Mouse (Mus musculus) lung, postnatal 14 days (tissue): ENCODE results near the gene Hsd17b1.

Source experiments
- DNase-seq: peaks from one replicate; pipeline ENCODE4 v3.0.0; 2021

Gene Hsd17b1

DNA sequence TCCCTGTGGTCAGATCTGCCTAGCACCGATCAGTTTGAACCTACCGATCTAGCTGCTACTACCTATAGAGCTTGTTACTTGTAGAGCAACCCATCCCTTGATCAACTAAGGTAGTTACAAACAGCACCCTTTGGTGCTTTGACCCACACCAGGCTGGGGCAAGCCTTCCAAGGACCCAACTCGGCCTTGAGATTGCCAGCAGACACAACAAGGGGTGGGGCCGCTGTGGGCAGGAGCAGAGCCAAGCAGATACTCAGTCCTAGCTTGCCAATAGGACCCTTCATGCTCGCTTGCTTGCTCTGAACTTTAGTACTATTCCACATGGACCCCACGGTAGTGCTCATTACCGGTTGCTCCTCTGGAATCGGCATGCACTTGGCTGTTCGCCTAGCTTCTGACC is at the start of gene Hsd17b1:
Gene Hsd17b1 (plus strand): TSS at position 291 of the 400 bp plus-strand sequence.
- no peak for DNase-seq

DNA sequence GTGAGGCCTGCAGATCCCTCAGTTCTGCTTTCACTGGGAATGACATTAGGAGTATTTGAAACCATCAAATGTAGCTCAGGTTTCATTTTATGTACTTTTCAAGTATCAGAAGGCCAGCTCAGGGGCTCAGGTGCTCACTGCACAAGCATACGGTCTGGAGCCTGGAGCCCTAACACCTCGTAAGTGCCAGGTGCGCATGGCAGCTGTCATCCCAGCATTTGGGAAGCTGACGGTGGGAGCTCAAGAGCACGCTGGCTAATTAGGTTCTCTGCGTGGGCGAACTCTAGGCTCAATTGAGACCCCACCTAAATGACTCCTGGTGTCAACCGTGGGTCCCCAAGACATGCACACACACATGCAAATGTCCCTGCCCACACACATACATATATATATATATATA is 48.9 kb upstream of the Hsd17b1 start:
- DNase-seq: no peak

DNA sequence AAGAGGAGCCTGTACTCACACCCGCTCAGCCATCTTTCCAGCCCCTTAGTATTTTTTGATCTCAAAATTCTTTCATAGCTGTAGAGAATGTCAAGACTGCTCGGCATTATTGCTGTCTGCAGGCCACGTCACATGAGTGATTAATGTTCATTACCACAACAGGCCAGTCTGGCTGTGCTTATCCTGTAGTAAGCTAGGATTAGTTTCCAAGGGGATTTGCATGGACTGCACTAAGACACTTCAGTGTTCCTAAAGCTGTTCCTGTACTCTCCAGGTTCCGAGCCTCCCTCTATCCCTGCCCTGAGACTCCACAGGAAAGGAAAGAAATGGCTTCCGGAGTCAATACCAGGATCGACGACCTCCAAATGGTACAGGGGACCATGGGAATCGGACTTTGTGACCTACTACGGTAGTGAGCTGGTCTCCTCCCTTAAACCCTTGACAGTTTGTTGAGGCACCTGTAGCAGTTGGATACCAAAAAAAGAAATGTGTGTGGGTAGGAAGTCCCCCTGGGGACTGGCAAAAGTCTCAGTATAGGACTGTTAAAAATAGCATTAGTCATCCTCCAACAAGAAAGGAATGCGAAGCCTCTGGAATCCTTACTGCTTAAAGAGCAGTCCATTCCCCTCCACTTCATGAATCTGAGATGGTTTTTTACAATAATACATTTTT is 47.9 kb upstream of the Hsd17b1 start:
- no peak for DNase-seq

DNA sequence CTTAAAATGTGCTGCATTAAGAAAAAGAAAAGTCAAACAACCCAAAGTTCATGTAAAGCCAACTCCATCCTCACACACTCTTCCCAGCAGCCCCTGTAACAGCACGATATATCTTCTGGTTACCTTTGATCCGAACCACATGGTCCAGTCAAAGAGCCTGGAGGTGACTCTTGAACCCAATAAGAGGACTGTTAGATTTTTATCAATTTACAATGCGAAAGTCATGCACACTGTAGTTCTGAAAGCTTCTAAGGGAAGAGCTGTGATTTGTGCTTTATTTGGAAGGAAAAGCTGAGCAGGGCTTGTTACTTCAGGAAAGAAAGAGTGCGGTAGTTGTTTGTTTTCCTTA is 47.4 kb upstream of the Hsd17b1 start:
- DNase-seq: no peak

DNA sequence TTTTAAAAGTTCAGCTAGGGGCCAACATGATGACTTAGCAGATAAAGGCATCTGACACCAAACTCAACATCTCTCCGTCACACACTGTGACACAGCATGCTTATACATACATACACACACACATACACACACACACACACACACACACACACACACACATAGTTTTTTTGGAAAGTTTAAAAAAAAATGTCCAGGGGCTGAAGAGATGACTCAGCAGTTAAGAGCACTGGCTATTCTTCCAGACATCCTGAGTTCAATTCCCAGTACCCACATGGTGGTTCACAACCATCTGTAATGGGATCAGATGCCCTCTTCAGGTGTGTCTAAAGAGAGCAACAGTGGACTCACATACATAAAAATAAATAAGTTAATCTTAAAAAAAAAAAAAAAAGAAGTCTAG is 46.7 kb upstream of the Hsd17b1 start:
- DNase-seq: no peak

DNA sequence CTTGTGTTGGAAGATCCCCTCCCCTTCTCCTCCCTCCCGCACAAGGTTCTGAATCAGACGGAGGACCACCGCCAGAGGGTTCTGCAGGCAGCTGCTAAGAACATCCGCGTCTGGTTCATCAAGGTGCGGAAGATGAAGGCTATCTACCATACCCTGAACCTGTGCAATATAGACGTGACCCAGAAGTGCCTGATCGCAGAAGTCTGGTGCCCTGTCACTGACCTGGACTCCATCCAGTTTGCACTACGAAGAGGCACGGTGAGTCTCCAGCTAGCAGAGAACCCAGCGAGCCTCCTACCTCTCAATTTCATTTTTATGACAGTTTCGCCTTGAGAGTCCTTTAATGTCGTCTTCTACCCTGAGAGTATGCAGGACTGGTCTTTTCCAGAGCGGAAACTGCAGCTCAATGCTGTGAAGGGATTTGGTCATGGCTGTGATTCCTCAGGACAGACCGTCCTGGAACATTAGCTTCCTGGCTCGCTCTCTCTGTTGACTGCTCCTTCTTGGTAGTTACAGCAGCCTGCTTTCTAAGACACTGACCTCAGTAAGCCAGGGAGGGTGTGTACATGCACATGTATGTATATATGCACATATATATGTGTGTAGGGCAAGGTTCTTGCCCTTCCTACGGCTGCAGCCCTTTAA is 44.2 kb upstream of the Hsd17b1 start:
- no peak for DNase-seq

DNA sequence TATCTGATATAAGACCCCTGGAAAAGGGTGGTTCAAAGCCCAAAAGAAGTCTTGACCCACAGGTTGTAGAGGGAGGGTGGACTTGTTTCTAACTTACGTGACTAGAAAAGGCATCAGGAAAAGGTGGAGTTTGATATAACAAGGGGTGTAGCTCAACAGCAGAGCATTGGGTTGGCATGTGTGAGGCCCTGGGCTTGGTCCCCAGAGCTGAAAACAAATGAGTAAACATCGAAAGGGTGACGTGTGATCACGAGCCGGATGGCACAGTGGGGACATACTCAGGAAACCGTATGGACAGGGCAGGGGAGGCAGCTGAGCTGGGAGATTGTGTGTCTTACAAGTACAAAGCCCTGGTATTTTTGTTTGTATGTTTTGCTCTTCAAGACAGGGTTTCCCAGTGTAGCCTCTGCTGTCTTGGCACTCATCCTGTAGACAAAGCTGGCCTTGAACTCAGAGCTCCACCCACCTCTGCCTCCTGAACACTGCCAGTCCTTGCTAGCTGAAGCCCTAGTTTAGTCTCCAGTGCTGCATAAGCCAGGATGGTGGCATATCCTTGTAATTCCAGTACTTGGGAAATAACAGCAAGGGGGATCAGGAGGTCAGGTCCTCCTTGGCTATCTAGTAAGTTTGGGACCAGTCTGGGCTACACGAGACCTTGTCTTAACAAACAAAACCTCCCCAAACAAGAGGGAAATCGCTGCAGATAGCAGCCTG is 43.4 kb upstream of the Hsd17b1 start:
- no peak for DNase-seq

DNA sequence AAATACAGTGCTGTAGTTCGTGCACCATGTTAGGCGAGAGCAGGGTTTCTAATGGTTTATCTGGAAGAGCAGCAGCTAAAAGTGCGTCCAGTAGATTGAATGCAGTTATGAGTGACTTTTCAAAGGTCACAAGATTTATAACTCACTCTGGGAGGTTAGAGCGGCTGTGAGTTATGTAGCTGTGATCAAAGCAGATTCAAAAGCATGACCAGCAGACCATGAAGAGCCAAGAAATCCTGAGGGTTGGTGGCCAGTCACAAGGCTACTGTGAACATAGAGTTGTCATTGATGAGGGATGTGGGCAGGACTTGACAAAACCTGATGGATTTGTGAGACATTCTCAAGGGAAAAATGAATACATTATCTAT is 42.9 kb upstream of the Hsd17b1 start:
- no peak for DNase-seq

DNA sequence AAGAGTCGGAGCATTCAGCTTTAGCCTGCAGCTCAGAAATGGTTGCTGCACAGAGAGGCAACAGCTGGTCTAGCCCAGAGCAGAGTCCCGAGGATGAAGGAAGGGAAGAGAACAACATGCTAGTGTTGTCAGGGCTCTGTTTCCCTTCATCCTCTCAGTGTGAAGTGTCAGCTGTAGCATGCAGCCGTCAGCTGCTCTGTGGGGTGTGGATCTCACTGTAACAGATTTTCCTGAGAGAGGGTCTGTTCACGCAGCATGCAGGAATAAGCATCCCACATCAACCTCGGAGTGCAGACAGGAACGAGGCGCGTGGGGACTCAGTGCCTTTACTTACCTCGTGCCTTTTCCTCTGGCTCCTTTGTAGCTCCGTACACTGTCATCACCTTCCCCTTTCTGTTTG is 40.4 kb upstream of the Hsd17b1 start:
- DNase-seq: no peak

DNA sequence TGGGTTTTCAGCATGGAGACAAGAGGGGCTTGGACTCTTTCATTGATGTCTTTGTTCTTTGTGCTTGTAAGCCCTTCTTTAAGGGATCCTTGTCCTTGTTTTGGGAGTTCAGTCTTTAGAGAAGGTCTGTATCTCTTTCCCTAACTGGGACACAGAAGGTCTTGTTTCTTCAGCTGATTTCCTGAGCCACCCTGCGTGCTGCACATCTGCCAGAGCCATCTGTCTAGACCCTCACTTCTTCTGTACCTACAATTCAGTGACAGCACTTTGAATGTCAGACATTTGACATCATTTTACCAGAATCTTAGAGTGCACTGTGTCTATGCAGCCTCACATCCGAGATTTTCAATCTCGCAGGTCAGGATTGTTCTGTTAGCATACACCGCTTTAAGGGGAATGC is 32.4 kb upstream of the Hsd17b1 start:
- DNase-seq: no peak

DNA sequence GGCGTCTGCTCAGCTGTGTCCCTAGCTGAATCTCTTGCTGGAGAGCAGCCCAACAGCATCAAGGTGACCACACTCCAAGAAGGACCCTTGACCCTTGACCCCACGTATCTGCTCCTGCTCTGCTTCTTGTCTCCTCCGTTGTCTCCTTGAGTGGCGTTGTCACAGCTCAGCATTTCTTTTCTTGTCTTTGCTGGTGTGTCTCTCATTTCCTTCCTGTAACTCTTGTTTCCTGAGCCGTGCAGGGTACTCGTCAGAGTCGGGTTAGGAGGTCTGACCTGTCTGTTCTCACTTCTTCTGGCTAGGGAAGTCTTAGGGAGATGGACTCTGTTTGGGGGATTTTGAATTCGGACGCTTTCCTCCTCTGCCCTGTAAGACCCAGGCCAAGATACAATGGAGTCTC is 31.8 kb upstream of the Hsd17b1 start:
- DNase-seq: no peak

DNA sequence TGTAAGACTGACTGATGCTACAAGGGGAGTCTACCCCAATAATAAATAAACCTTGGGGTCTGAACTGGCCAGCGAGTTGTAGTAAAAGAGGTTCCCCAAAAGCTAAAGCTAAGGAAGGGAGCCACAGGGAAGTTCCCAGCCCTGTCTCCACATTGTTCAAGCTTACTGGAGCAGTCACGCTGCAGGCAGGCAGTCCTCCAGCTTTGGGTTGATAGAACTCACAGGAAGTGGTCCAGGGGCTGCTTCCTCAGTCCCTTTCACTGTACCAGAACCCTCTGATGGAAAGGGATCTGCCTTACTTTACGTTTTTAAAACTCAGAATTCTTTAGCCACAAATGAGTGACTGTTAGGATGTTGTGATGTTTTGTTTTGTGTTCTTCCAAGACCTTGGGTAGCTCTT is 30.7 kb upstream of the Hsd17b1 start:
- DNase-seq: no peak

DNA sequence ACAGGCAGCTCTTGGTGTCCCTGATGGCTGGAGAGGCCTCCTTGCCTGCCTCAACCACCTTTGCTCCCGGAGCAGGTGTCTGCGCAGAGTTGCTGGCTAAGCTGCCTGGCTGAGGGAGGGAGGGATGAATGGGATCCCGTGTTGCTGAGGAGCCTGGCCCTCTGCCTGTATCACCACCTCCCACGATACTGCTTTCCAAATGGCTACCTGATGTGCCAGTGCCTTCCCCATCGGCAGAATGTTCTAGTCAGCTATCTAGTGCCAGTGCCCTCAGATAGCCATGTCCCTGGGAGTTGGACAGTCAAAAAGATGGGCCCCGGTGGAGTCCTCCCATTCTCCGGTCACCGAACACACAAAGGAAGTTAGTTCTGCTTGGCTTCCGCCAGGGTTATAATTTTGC is 27.9 kb upstream of the Hsd17b1 start:
- DNase-seq: no peak

DNA sequence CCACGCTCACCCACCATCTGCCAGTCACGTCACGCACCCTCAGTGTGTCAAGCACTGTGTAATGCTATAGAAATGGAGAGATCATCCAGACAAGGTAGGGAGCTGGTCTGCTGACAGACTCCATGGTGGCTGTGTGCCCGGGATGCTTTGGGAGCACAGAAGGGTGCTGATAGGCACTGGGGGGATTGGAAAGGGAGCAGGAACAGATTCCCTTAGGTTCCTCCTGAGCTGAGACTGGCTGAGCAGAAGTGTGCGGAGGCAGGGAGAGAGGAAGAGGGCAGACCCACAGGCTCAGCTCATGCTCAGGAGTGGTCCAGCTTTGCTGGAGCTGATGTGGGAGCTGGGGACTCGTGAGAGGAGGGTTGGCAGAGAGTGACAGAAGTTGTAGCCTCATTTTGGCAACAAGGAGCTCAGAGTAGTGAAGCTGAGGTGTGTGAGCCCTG is 27.1 kb upstream of the Hsd17b1 start:
- DNase-seq: no peak

DNA sequence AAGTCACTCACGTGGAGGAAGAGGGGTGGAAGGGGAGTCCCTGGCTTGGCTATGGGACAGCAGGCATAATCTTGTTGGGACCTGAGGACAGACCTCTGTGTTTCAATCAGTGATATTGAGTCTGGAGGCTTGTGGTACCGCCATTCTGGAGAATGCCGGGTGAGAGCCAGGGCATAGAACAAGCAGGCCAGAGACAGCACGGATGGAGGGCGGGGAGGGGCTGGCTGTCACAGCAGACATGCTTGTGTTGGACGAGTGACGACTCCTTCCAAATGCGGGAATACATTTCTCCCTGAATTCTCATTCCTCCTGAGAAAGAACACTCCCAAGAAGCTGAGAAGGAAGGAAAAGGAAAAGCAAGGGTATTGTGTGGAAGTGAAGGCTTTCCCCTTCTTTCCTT is 26.6 kb upstream of the Hsd17b1 start:
- DNase-seq: no peak

DNA sequence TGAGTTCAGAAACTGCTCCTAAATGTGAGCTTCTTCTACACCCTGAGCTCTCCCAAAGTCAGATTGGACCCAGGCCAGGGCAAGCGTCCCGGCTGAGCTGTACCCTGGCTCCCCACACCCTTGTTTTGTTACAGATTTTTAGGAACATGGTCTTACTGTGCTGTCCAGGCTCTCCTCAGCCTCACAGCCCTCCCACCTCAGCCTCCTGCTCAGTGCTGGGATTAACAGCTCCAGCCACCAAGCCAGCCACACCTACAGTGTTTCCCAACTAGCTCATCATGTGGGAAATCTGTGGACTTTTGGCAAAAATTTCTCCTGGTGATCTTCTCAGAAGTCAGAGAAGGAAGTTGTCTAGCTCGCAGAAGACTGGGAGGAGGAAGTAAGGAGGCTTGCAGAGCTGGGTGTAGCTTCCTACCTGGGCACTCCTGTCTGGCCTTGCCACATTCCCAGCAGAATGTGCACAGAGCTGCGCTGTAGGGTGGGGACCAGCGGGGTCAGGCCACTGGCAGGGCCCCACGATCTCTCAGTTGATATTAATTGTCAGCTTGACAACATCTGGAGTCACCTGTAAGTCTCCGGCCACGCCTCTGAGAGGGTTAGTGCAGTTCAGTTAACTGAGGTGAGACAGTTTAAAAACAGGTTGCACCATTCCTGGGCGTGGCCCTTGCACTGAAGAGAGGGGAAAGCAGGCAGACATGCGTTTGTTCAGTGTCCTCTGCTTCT is 25.3 kb upstream of the Hsd17b1 start:
- peak; percentile 67 for DNase-seq

DNA sequence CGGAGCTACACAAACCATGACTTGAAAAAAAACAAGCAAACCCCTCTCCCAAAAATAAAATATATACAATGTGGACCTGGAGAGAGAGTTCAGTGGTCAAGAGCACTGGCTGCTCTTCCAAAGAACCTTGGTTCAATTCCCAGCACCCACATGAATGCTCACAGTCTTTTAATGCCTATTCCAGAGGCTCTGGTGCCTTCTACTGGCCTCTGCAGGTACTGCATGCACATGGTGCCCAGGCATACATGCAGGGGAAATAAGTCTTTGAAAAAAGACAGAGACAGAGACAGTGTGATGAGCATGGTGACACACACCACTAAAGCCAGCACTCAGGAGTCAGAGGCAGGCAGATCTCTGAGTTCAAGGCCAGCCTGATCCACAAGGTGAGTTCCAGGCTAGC is 24.2 kb upstream of the Hsd17b1 start:
- DNase-seq: no peak

DNA sequence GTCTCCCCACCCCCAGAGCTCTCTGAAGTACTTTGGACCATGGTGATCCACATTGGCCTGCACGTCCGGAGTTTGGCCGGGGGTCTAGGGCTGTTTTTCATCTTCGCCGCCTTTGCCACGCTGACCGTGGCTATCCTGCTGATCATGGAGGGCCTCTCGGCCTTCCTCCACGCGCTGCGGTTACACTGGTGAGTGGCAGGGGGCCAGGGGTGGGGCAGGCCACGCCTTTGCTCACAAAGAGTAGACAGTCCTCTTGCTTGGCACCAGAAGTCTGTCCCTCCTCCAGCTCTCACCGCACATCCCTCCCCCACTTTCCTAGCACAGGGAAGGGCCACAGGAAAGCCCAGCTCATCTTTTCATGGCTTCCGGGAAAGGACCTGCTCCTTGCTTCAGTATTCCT is 22.8 kb upstream of the Hsd17b1 start:
- peak; percentile 49 for DNase-seq

DNA sequence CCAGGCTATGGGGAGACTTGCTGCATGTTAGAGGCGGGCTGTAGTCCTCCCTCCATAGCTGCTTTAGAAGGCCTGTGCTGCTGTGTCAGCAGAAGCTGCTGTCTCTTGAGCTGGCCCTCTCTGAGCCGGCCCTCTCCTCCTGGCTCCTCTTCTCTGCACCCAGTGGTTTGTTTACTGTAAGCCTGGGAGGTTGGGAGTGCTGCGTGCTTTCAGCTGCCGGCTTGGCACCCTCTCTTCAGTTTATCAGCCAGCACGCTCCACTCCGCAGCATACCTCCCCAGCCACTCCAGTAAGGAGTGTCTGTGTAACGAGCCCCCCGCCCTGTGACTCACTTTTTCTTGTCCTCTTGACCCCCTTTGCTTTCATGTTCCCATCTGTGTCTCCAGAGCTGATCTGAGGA is 21.3 kb upstream of the Hsd17b1 start:
- DNase-seq: peak; percentile 71

DNA sequence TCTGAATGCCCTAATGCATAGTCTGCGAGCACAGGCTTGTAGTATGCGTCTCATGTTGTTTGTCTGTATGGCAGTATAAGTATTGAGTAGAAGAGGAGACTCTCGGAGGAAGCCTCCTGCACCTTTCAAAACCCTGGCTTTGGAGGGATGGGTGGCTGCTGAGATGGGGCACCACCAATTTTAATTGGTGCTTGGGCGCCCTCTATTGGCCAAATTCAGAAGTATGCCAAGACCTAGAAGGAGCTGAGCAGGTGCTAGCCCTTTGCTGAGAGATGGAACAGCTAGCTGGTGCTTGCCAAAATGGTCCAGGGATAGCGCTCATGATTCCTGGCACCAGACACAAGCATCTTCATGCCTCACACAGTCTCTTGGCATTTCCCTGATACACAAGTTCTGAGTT is 20.4 kb upstream of the Hsd17b1 start:
- peak; percentile 96 for DNase-seq

DNA sequence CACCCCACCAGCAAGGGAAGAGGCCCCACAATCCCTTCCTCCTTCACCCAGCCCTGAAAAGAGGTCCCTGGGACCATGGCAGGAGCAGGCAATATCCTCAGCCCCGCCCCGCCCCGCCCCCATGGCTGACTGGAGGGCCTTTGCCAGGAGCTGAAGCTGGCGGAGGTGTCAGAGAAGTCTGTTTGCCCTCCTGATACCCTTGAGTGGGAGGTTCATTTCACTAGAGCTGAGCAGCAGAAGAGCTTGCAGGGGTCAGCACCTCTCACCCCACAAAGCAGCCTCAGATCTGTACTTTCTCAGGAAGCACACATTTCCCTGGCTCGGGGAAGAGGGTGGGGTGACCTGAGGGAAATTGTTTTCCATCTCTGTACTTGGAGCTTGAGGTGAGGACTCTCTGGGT is 19.5 kb upstream of the Hsd17b1 start:
- DNase-seq: no peak

DNA sequence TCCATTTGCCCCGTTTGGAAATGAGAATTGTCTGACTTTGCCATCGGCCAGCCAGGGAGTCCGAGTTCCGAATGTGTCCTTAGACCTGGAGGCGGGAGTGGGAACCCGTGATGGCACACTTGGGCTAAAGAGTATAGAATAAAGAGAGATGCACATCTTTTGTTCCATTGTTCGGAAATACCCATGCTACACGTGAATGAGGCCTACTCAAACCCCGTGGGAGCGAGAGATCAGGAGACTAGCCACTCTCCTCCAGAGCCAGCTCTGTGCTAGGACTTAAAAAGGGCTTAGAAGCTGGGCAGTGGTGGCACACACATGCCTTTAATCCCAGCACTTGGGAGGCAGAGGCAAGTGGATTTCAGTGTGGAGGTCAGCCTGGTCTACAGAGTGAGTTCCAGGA is 18.7 kb upstream of the Hsd17b1 start:
- no peak for DNase-seq

DNA sequence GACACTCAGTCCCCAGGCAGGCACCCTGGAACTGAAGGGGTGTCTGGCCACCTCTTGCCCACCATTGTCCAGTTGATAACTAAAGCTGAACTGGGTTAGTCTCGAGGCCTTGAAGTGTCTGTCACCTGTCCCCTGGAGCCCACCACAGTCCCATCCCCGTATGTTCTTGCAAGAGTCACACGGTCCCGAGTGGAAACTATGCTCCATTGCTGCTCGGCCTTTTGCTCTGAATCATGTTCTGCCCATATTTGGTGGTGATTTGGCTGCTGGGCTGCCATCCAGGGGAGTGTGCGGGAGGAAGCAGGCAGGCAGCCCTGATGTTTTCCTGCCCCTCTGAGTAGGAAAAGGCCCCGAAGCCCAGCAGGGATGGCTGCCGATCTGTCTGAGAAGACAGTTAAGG is 18.1 kb upstream of the Hsd17b1 start:
- peak; percentile 79 for DNase-seq

DNA sequence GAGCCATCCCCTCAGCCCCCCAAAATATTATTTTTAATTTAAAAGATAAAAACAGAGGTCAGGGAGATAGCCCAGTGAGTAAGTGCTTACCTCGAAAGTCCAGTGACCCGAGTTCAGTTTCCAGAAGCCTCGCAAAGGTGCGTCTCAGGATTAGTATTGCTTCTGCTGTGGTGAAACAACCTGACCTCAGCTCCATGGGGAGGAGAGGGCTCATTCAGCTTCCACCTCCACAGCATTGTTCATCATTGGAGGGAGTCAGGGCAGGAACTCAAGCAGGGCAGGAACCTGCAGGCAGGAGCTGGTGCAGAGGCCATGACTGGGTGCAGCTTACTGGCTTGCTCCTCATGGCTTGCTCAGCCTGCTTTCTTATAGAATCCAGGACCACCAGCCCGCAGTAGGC is 17.2 kb upstream of the Hsd17b1 start:
- DNase-seq: no peak
